ENCODE assay signal across 9 mouse cellular contexts in the genomic region with DNA sequence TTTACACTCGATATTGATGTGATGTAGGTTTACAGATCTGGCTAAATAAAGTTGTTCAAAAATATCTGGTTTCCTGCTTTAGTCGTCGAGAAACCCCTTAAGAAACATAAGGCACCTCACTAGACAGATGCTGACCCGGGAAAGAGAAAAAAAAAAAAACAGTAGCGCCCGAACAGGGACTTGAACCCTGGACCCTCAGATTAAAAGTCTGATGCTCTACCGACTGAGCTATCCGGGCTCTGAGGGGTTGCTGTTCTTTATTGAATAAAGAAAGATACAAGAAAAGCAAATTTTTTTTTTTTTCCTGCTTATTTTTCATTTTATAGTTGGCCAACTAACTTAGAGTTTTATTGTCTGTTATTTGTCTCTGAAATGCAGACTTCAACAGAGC. TPM values are rescaled to one million over a fixed set of nuclear protein-coding genes. Genes with fewer than 3 reads are reported as not detected.
DNase-seq lines count a peak whose midpoint lies in the region; ATAC-seq lines count a peak whose summit lies in the region.
"Had no signal": no experiment of that assay in that cellular context is flagged by ENCODE, and none has a peak within 500 bp of the region (broad histone marks: within the 10 kb centered on the region; RNA-seq: fewer than 3 reads in every experiment).

No protein-coding gene starts in this region.

- peak overlapping the region; percentile 93 for H3K4me2 ChIP-seq in heart, embryonic 12.5 days

- peak; percentile 41 to 67 for DNase-seq in heart, adult 18-20 months
- no peak for DNase-seq in heart, adult 11 months
- DNase-seq in kidney, postnatal 36 days = peak; percentile 27 to 31
- DNase-seq in midbrain, embryonic 10.5 days (ENCODE audit: low spot score) = no peak
- DNase-seq in right cerebral cortex, postnatal 4 days = no peak
- DNase-seq in layer of hippocampus, adult 11-12 months (ENCODE audit: low spot score) = no peak

- no peaks in the 10 kb centered on the region for H3K27me3 ChIP-seq in heart, embryonic 12.5 days (replicated peaks)
- peaks cover 6% of the 10 kb centered on the region; the same call in 1 of the 2 replicates for H3K27me3 ChIP-seq in midbrain, embryonic 10.5 days (ENCODE audit: low read depth, poor library complexity, severe bottlenecking)

- peaks cover 4% of the 10 kb centered on the region; the same call in 1 of the 2 replicates for H3K4me1 ChIP-seq in brown adipose tissue, adult 24 weeks (ENCODE audit: control insufficient read depth, insufficient read depth, insufficient read length, low read length)
- peaks cover 8% of the 10 kb centered on the region; the same call in 1 of the 2 replicates for H3K4me1 ChIP-seq in heart, embryonic 12.5 days (replicated peaks)
- H3K4me1 ChIP-seq in midbrain, embryonic 10.5 days = peaks cover 22% of the 10 kb centered on the region

- H3K4me3 ChIP-seq in brown adipose tissue, adult 24 weeks (ENCODE audit: insufficient read depth, low read depth, low read length) = peak overlapping the region; percentile 66
- peak overlapping the region; percentile 70 for H3K4me3 ChIP-seq in heart, embryonic 12.5 days
- H3K4me3 ChIP-seq in midbrain, embryonic 10.5 days = peak overlapping the region; percentile 64

- H3K9me3 ChIP-seq in heart, embryonic 12.5 days (replicated peaks) = no peaks in the 10 kb centered on the region
- H3K9me3 ChIP-seq in midbrain, embryonic 10.5 days (replicated peaks) = no peaks in the 10 kb centered on the region

- ATAC-seq in heart, embryonic 12.5 days (ENCODE audit: insufficient number of reproducible peaks, low FRiP score) = 0 out of 2 replicates have a peak, but pooled peaks have one; percentile 59

- no peak overlapping the region for H3K27ac ChIP-seq in brown adipose tissue, adult 24 weeks (replicated peaks; ENCODE audit: low read depth, low read length)
- no peak overlapping the region for H3K27ac ChIP-seq in heart, embryonic 12.5 days (ENCODE audit: poor library complexity, severe bottlenecking)
- H3K27ac ChIP-seq in midbrain, embryonic 10.5 days (replicated peaks) = no peak overlapping the region

- H3K9ac ChIP-seq in heart, embryonic 12.5 days = no peak overlapping the region; the same call in 1 of the 2 replicates

- 1% methylated on average over 8 of the region's 8 CpGs for WGBS in heart, embryonic 12.5 days
- under 1% methylated on average over 8 of the region's 8 CpGs for WGBS in midbrain, embryonic 10.5 days

- H3K36me3 ChIP-seq in heart, embryonic 12.5 days = no peaks in the 10 kb centered on the region
- H3K36me3 ChIP-seq in midbrain, embryonic 10.5 days = no peaks in the 10 kb centered on the region

RNA-seq across cellular contexts. Expression of a gene that starts 11.3 kb away (rescaled TPM):
- total RNA-seq in heart, adult 18-20 months (2021) = 10 to 100 TPM; 20.5 to 21.4 TPM
- polyA plus RNA-seq in brown adipose tissue, adult 24 weeks (2012; ENCODE audit: insufficient read depth, insufficient read length, missing spikeins) = 9.1 and 14.4 TPM in 2 replicates
- polyA plus RNA-seq in heart, embryonic 12.5 days (2016; fragmentation: Nextera tagmentation; extraction: Ambion mirVana) = 98.2 and 103 TPM in 2 replicates
- 146 and 162 TPM in 2 replicates for polyA plus RNA-seq in midbrain, embryonic 10.5 days (2016; fragmentation: Nextera tagmentation; extraction: Ambion mirVana)

RNA-seq across cellular contexts. Expression of a gene that starts 22.2 kb away (rescaled TPM):
- total RNA-seq in heart, adult 18-20 months (2021) = not detected
- polyA plus RNA-seq in brown adipose tissue, adult 24 weeks (2012; ENCODE audit: insufficient read depth, insufficient read length, missing spikeins) = not detected in 2 replicates
- not detected in 2 replicates for polyA plus RNA-seq in heart, embryonic 12.5 days (2016; fragmentation: Nextera tagmentation; extraction: Ambion mirVana)
- polyA plus RNA-seq in midbrain, embryonic 10.5 days (2016; fragmentation: Nextera tagmentation; extraction: Ambion mirVana) = not detected in 2 replicates
- polyA plus RNA-seq: small intestine, adult 2 months had no signal

RNA-seq across cellular contexts. Expression of a gene that starts 38.5 kb away (rescaled TPM):
- not detected for total RNA-seq in heart, adult 18-20 months (2021)
- polyA plus RNA-seq in brown adipose tissue, adult 24 weeks (2012; ENCODE audit: insufficient read depth, insufficient read length, missing spikeins) = not detected in 2 replicates
- polyA plus RNA-seq in heart, embryonic 12.5 days (2016; fragmentation: Nextera tagmentation; extraction: Ambion mirVana) = not detected in 2 replicates
- not detected in 2 replicates for polyA plus RNA-seq in midbrain, embryonic 10.5 days (2016; fragmentation: Nextera tagmentation; extraction: Ambion mirVana)
- polyA plus RNA-seq: small intestine, adult 2 months had no signal

RNA-seq across cellular contexts. Expression of a gene that starts 56.6 kb away (rescaled TPM):
- total RNA-seq in heart, adult 18-20 months (2021) = not detected
- polyA plus RNA-seq in brown adipose tissue, adult 24 weeks (2012; ENCODE audit: insufficient read depth, insufficient read length, missing spikeins) = not detected in 2 replicates
- not detected in 2 replicates for polyA plus RNA-seq in heart, embryonic 12.5 days (2016; fragmentation: Nextera tagmentation; extraction: Ambion mirVana)
- polyA plus RNA-seq in midbrain, embryonic 10.5 days (2016; fragmentation: Nextera tagmentation; extraction: Ambion mirVana) = 0.06 and 0.07 TPM in 2 replicates
- polyA plus RNA-seq: small intestine, adult 2 months had no signal

Comparison
In these comparisons a context has a peak if more than half of its experiments do, and no peak if none do; other contexts are left out.
1. DNase-seq: peak in heart, adult 18-20 months (2 of 2) and kidney, postnatal 36 days (2 of 2); none in heart, adult 11 months (single experiment), midbrain, embryonic 10.5 days (single experiment), right cerebral cortex, postnatal 4 days (single experiment) and layer of hippocampus, adult 11-12 months (single experiment).
2. Peak in every context shown above with its lines, with median percentiles within 50 percentile points of each other: H3K4me3 ChIP-seq.